Comparison of ENCODE assay signal across 8 mouse cellular contexts in genomic region chr13:119690039-119690728, GRCm38 (mm10). TPM values are rescaled to one million over a fixed set of nuclear protein-coding genes. Genes with fewer than 3 reads are reported as not detected.
DNase-seq lines count a peak whose midpoint lies in the region; ATAC-seq and TF ChIP-seq lines count a peak whose summit lies in the region.

Gene Hmgcs1 (plus strand): TSS chr13:119690379.

- peaks cover 0 to 10% of the 10 kb centered on the region in 2 experiments; a peak in 2 of 4 replicates for H3K36me3 ChIP-seq in MEL (ENCODE audit: control insufficient read depth in 1 of 2, insufficient read depth in 2 of 2, low read length in 2 of 2)
- 0 out of 2 replicates have a peak, but pooled peaks cover 2% of the 10 kb centered on the region for H3K36me3 ChIP-seq in forebrain, postnatal 0 days (ENCODE audit: insufficient read depth)
- H3K36me3 ChIP-seq in lung, embryonic 15.5 days = 0 out of 2 replicates have a peak, but pooled peaks cover 5% of the 10 kb centered on the region

- H3K9ac ChIP-seq in MEL (ENCODE audit: control insufficient read depth, low read depth, low read length, poor library complexity, severe bottlenecking) = peak within 1 kb of the TSS; percentile 78
- peak within 1 kb of the TSS; percentile 92 for H3K9ac ChIP-seq in forebrain, postnatal 0 days
- H3K9ac ChIP-seq in lung, embryonic 15.5 days = peak within 1 kb of the TSS; percentile 84

- peaks cover 0 to 6% of the 10 kb centered on the region in 2 experiments; a peak in 2 of 4 replicates for H3K4me1 ChIP-seq in MEL (ENCODE audit: control insufficient read depth in 1 of 2, insufficient read depth in 2 of 2, low read length in 2 of 2)
- no peaks in the 10 kb centered on the region for H3K4me1 ChIP-seq in cerebellum, adult 2 months (ENCODE audit: control insufficient read depth, insufficient read depth, low read length)
- peaks cover 25% of the 10 kb centered on the region; the same call in 1 of the 2 replicates for H3K4me1 ChIP-seq in forebrain, postnatal 0 days (ENCODE audit: insufficient read depth)
- peaks cover 29% of the 10 kb centered on the region for H3K4me1 ChIP-seq in lung, embryonic 15.5 days

- H3K27me3 ChIP-seq in MEL (ENCODE audit: control insufficient read depth in 1 of 2, insufficient read depth in 2 of 2, low read length in 2 of 2) = no peaks in the 10 kb centered on the region
- H3K27me3 ChIP-seq in cerebellum, adult 2 months (ENCODE audit: control insufficient read depth, insufficient read depth, low read length) = no peaks in the 10 kb centered on the region
- H3K27me3 ChIP-seq in forebrain, postnatal 0 days (ENCODE audit: insufficient read depth, low read length) = no peaks in the 10 kb centered on the region
- no peaks in the 10 kb centered on the region for H3K27me3 ChIP-seq in lung, embryonic 15.5 days

- no peak for TF ChIP-seq RAD21 in MEL (IDR thresholded peaks at IDR 0.05; ENCODE audit: low read depth, low read length)

- peak; percentile 97 for ATAC-seq in forebrain, postnatal 0 days
- peak; percentile 100 for ATAC-seq in lung, embryonic 15.5 days (ENCODE audit: borderline replicate concordance, extremely low read depth, low FRiP score, low TSS enrichment)

- TF ChIP-seq EP300 in MEL (IDR thresholded peaks at IDR 0.05; ENCODE audit: low read depth in 1 of 2, low read length in 2 of 2) = no peak

- peak within 1 kb of the TSS; percentile 68 for H3K4me2 ChIP-seq in forebrain, postnatal 0 days (ENCODE audit: low read depth)
- peak within 1 kb of the TSS; percentile 75 for H3K4me2 ChIP-seq in lung, embryonic 15.5 days

- WGBS in cerebellum, adult 2 months = under 1% methylated on average over 58 of the region's 59 CpGs
- WGBS in forebrain, postnatal 0 days = 1% methylated on average over 58 of the region's 59 CpGs
- under 1% methylated on average over 59 of the region's 59 CpGs for WGBS in lung, embryonic 15.5 days

- H3K9me3 ChIP-seq in MEL (replicated peaks; ENCODE audit: insufficient read depth, low read length) = no peaks in the 10 kb centered on the region
- H3K9me3 ChIP-seq in forebrain, postnatal 0 days (ENCODE audit: low read length) = no peaks in the 10 kb centered on the region
- H3K9me3 ChIP-seq in lung, embryonic 15.5 days = no peaks in the 10 kb centered on the region

- peaks cover 9% of the 10 kb centered on the region for H3K79me2 ChIP-seq in MEL (ENCODE audit: control insufficient read depth, insufficient read depth, low read length, poor library complexity)

- peak; percentile 99 for DNase-seq in MEL (ENCODE audit: low read depth, low spot score)
- DNase-seq in cerebellum, adult 2 months = peak; percentile 98 to 100
- peak; percentile 99 for DNase-seq in forebrain, postnatal 0 days
- DNase-seq in heart, postnatal 4 days = peak; percentile 99
- peak; percentile 99 to 100 for DNase-seq in layer of hippocampus, adult 8-10 months (ENCODE audit: low spot score in 2 of 2)
- peak; percentile 100 for DNase-seq in ovary, adult 18-20 months (ENCODE audit: low spot score)
- peak; percentile 98 for DNase-seq in thymus, postnatal 0 days (ENCODE audit: low spot score)

- H3K4me3 ChIP-seq in MEL (ENCODE audit: control insufficient read depth in 1 of 2, insufficient read depth in 1 of 2, low read depth in 2 of 2, low read length in 2 of 2) = peak within 1 kb of the TSS; percentile 80 to 96
- H3K4me3 ChIP-seq in cerebellum, adult 2 months (replicated peaks; ENCODE audit: insufficient read depth, low read depth, low read length) = peak within 1 kb of the TSS; percentile 76
- H3K4me3 ChIP-seq in forebrain, postnatal 0 days (ENCODE audit: low read depth, low read length) = peak within 1 kb of the TSS; percentile 100
- H3K4me3 ChIP-seq in lung, embryonic 15.5 days = peak within 1 kb of the TSS; percentile 74

- TF ChIP-seq POLR2A in MEL (IDR thresholded peaks at IDR 0.05; ENCODE audit: control insufficient read depth in 1 of 2, insufficient read depth in 1 of 2, low read depth in 1 of 2, low read length in 2 of 2, poor library complexity in 1 of 2) = peak; percentile 61 to 71; a peak in 2 of 4 replicates
- TF ChIP-seq POLR2A in cerebellum, adult 2 months (IDR thresholded peaks at IDR 0.05; ENCODE audit: borderline replicate concordance, insufficient read depth, low read length) = peak; percentile 87

- H3K27ac ChIP-seq in MEL (ENCODE audit: control insufficient read depth, low read depth, low read length) = peak within 1 kb of the TSS; percentile 34; the same call in 1 of the 2 replicates
- peak within 1 kb of the TSS; percentile 62 for H3K27ac ChIP-seq in cerebellum, adult 2 months (ENCODE audit: insufficient read depth, low read length)
- H3K27ac ChIP-seq in forebrain, postnatal 0 days (ENCODE audit: low read depth, low read length) = peak within 1 kb of the TSS; percentile 93
- H3K27ac ChIP-seq in lung, embryonic 15.5 days = peak within 1 kb of the TSS; percentile 94

- TF ChIP-seq CTCF in MEL (IDR thresholded peaks at IDR 0.05 in 2 of 3, conservative IDR thresholded peaks at IDR 0.05 in 1 of 3; ENCODE audit: control insufficient read depth in 1 of 3, insufficient read depth in 1 of 3, low read depth in 2 of 3, low read length in 3 of 3, poor library complexity in 1 of 3, severe bottlenecking in 1 of 3) = no peak
- TF ChIP-seq CTCF in cerebellum, adult 2 months (IDR thresholded peaks at IDR 0.05; ENCODE audit: borderline replicate concordance, insufficient read depth, low read depth, low read length) = no peak
- no peak for TF ChIP-seq CTCF in forebrain, postnatal 0 days (IDR thresholded peaks at IDR 0.05; ENCODE audit: low read depth)

TF ChIP-seq in MEL, 35 proteins besides CTCF, POLR2A, EP300 and RAD21 (continues in another document):
- TF ChIP-seq SMC3 (IDR thresholded peaks at IDR 0.05; ENCODE audit: low read depth, low read length) = no peak
- no peak for TF ChIP-seq E2F4 (IDR thresholded peaks at IDR 0.05; ENCODE audit: borderline replicate concordance, low read depth, low read length)
- TF ChIP-seq TBP (IDR thresholded peaks at IDR 0.05; ENCODE audit: low read depth, low read length) = no peak
- TF ChIP-seq MEF2A (IDR thresholded peaks at IDR 0.05; ENCODE audit: extremely low read depth, insufficient replicate concordance, low read depth, low read length, poor library complexity, severe bottlenecking) = no peak
- peak; percentile 77; the same call in 1 of the 2 replicates for TF ChIP-seq ZMIZ1 (IDR thresholded peaks at IDR 0.05; ENCODE audit: low read depth, low read length)
- TF ChIP-seq UBTF (IDR thresholded peaks at IDR 0.05; ENCODE audit: borderline replicate concordance, insufficient read depth, low read depth, low read length) = no peak
- peak; percentile 65 for TF ChIP-seq NELFE (IDR thresholded peaks at IDR 0.05; ENCODE audit: low read depth, low read length)
- no peak for TF ChIP-seq MXI1 (IDR thresholded peaks at IDR 0.05; ENCODE audit: low read depth, low read length)
- TF ChIP-seq NRF1 (IDR thresholded peaks at IDR 0.05; ENCODE audit: insufficient read depth, low read depth, low read length, poor library complexity, severe bottlenecking) = no peak
- TF ChIP-seq CHD2 (IDR thresholded peaks at IDR 0.05; ENCODE audit: low read length) = peak; percentile 74
- no peak for TF ChIP-seq ZC3H11A (IDR thresholded peaks at IDR 0.05; ENCODE audit: low read depth, low read length)
- TF ChIP-seq HCFC1 (IDR thresholded peaks at IDR 0.05; ENCODE audit: low read depth, low read length) = peak; percentile 69
- no peak for TF ChIP-seq TAL1 (IDR thresholded peaks at IDR 0.05; ENCODE audit: low read length)
- TF ChIP-seq USF1 (IDR thresholded peaks at IDR 0.05; ENCODE audit: low read depth, low read length) = no peak
- no peak for TF ChIP-seq CHD1 (IDR thresholded peaks at IDR 0.05; ENCODE audit: low read depth, low read length)
- no peak for TF ChIP-seq GABPA (IDR thresholded peaks at IDR 0.05; ENCODE audit: low read depth, low read length)
- no peak for TF ChIP-seq RCOR1 (IDR thresholded peaks at IDR 0.05; ENCODE audit: low read depth, low read length)
- TF ChIP-seq JUND (IDR thresholded peaks at IDR 0.05; ENCODE audit: low read depth, low read length) = no peak
- no peak for TF ChIP-seq KAT2A (conservative IDR thresholded peaks at IDR 0.05; ENCODE audit: low read depth, low read length)
- peak; percentile 59; the same call in 1 of the 2 replicates for TF ChIP-seq POLR2AphosphoS2 (IDR thresholded peaks at IDR 0.05; ENCODE audit: low read length)
- no peak for TF ChIP-seq MAFK (IDR thresholded peaks at IDR 0.05; ENCODE audit: borderline replicate concordance, low read depth, low read length)
- TF ChIP-seq ZNF384 (IDR thresholded peaks at IDR 0.05; ENCODE audit: low read depth, low read length) = no peak
- TF ChIP-seq MAZ (IDR thresholded peaks at IDR 0.05; ENCODE audit: low read depth, low read length) = 0 out of 2 replicates have a peak, but pooled peaks have one; percentile 54
- no peak for TF ChIP-seq POLR2AphosphoS5 (IDR thresholded peaks at IDR 0.05; ENCODE audit: borderline replicate concordance, low read depth, low read length)
- TF ChIP-seq TCF12 (IDR thresholded peaks at IDR 0.05; ENCODE audit: low read depth, low read length) = no peak
- no peak for TF ChIP-seq USF2 (IDR thresholded peaks at IDR 0.05; ENCODE audit: borderline replicate concordance in 1 of 2, insufficient read depth in 1 of 2, low read depth in 1 of 2, low read length in 2 of 2)
- no peak for TF ChIP-seq MYC (IDR thresholded peaks at IDR 0.05; ENCODE audit: low read depth, low read length)
- TF ChIP-seq BHLHE40 (IDR thresholded peaks at IDR 0.05; ENCODE audit: borderline replicate concordance, low read depth, low read length) = no peak
- TF ChIP-seq ZKSCAN1 (IDR thresholded peaks at IDR 0.05; ENCODE audit: low read depth, low read length) = no peak
- peak; percentile 66 for TF ChIP-seq ELF1 (IDR thresholded peaks at IDR 0.05; ENCODE audit: low read depth, low read length)
- TF ChIP-seq SIN3A (IDR thresholded peaks at IDR 0.05; ENCODE audit: low read length) = 0 out of 2 replicates have a peak, but pooled peaks have one; percentile 63

RNA-seq across cellular contexts. Expression of gene Hmgcs1, which starts in this region (rescaled TPM):
- total RNA-seq in MEL (2012; rRNA removed) = 13.6 and 16.4 TPM in 2 replicates
- polyA plus RNA-seq in MEL (2012; ENCODE audit: insufficient read depth in 1 of 2, insufficient read length in 2 of 2, low read depth in 1 of 2, low replicate concordance in 2 of 2, missing spikeins in 1 of 2) = 10 to 100 TPM in 1 of 2 experiments, not detected in 1; 19.3 TPM
- polyA plus RNA-seq in cerebellum, adult 2 months (2012; rRNA removed) = 148 and 162 TPM in 2 replicates
- 392 and 404 TPM in 2 replicates for total RNA-seq in forebrain, postnatal 0 days (2014; rRNA removed)
- 334 and 452 TPM in 2 replicates for polyA plus RNA-seq in forebrain, postnatal 0 days (2015; fragmentation: Nextera tagmentation; extraction: Ambion mirVana)
- total RNA-seq in heart, postnatal 4 days (2021) = 100 to 1,000 TPM; 107 to 115 TPM
- total RNA-seq in layer of hippocampus, adult 8-10 months (2022) = 100 to 1,000 TPM; 196 to 290 (median 240) TPM
- polyA plus RNA-seq in lung, embryonic 15.5 days (2015; fragmentation: Nextera tagmentation; extraction: Ambion mirVana) = 109 and 115 TPM in 2 replicates
- 67.1 and 74.2 TPM in 2 replicates for polyA plus RNA-seq in thymus, postnatal 0 days (2015; fragmentation: Nextera tagmentation; extraction: Ambion mirVana)

Comparison
In these comparisons a context has a peak if more than half of its experiments do, and no peak if none do; other contexts are left out.
1. Peak in every context shown above with its lines: DNase-seq, ATAC-seq, H3K4me3 ChIP-seq and H3K27ac ChIP-seq.
2. H3K27ac ChIP-seq: peak in every context shown above with its lines; median percentile 94 in lung, embryonic 15.5 days; 93 in forebrain, postnatal 0 days; 62 in cerebellum, adult 2 months; 34 in MEL.